Mouse (Mus musculus): ENCODE data around the gene Wdr74. TPM values are rescaled to one million over a fixed set of nuclear protein-coding genes. Genes with fewer than 3 reads are reported as not detected.

Gene Wdr74
- polyA plus RNA-seq, 1 experiment from 2014 or later: 40.0 TPM

DNA sequence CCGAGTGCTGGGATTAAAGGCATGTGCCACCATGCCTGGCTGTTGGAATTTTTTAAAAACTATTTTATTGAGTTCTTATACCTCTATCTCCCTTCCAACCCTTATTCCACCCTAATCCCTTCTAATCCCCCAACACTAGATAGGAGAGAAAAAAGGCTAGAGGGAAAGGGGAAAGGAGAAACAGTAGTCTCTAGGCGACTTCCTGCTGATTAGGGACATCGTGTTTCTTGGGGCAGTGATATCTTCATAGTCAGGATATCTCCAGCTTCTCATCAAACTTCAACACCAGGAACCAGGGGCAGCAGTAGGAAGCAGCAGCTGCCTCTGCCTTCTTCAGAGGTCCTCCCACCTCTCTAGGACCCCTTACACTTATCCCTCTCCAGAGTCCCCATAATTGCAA lies 1.3 kb upstream of the Wdr74 start:
- Histone ChIP-seq H3K27ac (ENCODE audit: low read length) (no peak overlapping the region), H3K27me3 (ENCODE audit: control insufficient read depth, insufficient read depth, low read depth, low read length) (no peaks in the 10 kb centered on the region), H3K4me2 (ENCODE audit: low read depth, low read length) (no peak overlapping the region), H3K9ac (ENCODE audit: low read depth, low read length) (no peak overlapping the region), H3K4me1 (ENCODE audit: control insufficient read depth, low read depth, low read length) (peaks cover 9% of the 10 kb centered on the region), H3K36me3 (ENCODE audit: control insufficient read depth, insufficient read depth) (peaks cover 4% of the 10 kb centered on the region), H3K9me3 (replicated peaks; ENCODE audit: control insufficient read depth, low read length) (no peaks in the 10 kb centered on the region), H3K4me3 (ENCODE audit: low read depth, low read length) (no peak overlapping the region)
- no peak for ATAC-seq (ENCODE audit: low read depth)
- 24% methylated on average over 3 of the region's 3 CpGs for WGBS (ENCODE audit: insufficient replicate concordance)

DNA sequence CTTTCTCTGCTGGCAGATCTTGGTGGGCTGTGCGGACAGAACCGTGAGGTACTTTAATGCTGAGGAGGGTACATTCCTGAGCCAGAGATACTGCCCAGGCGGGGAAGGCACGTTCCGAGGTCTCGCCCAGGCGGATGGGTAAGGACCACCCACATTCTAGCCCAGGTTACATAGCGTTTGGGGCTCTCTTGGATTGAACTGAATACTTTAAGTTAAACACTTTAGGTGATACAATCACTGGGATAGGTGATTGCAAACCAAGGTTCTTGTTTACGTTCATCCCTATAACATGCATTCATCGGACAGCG lies 487 bp downstream of the Wdr74 start:
- peak overlapping the region; percentile 94 for H3K4me2 ChIP-seq (ENCODE audit: low read depth, low read length)
- no peaks in the 10 kb centered on the region for H3K27me3 ChIP-seq (ENCODE audit: control insufficient read depth, insufficient read depth, low read depth, low read length)
- peak overlapping the region; percentile 62 for H3K27ac ChIP-seq (ENCODE audit: low read length)
- peak; percentile 33 for ATAC-seq (ENCODE audit: low read depth)
- H3K4me1 ChIP-seq (ENCODE audit: control insufficient read depth, low read depth, low read length): peaks cover 16% of the 10 kb centered on the region
- H3K9me3 ChIP-seq (replicated peaks; ENCODE audit: control insufficient read depth, low read length): no peaks in the 10 kb centered on the region
- peaks cover 12% of the 10 kb centered on the region for H3K36me3 ChIP-seq (ENCODE audit: control insufficient read depth, insufficient read depth)
- peak overlapping the region; percentile 83 for H3K9ac ChIP-seq (ENCODE audit: low read depth, low read length)
- H3K4me3 ChIP-seq (ENCODE audit: low read depth, low read length): peak overlapping the region; percentile 90
- WGBS (ENCODE audit: insufficient replicate concordance): 2% methylated on average over 11 of the region's 11 CpGs

DNA sequence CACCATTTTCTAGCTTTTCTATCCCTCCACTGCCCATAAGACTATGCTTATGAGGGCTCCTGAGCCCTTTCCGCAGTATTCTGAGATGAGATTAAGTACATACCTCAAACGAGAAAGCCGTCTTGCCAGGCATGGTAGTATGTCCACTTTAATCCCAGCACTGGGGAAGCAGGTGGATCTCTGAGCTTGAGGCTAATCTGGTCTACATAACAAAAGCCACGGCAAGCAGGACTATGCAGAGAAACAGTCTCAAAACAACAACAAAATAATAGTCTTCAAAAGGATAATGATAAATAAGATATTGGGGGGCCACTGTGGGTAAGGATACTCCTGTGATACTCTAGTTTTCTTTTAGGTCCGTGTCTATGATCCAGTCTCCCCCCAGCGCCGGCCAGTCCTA lies 3.3 kb downstream of the Wdr74 start:
- no peak overlapping the region for H3K9ac ChIP-seq (ENCODE audit: low read depth, low read length)
- no peak overlapping the region for H3K4me2 ChIP-seq (ENCODE audit: low read depth, low read length)
- H3K27ac ChIP-seq (ENCODE audit: low read length): no peak overlapping the region
- 83% methylated on average over 7 of the region's 7 CpGs for WGBS (ENCODE audit: insufficient replicate concordance)
- H3K36me3 ChIP-seq (ENCODE audit: control insufficient read depth, insufficient read depth): peaks cover 20% of the 10 kb centered on the region
- H3K4me3 ChIP-seq (ENCODE audit: low read depth, low read length): no peak overlapping the region
- H3K27me3 ChIP-seq (ENCODE audit: control insufficient read depth, insufficient read depth, low read depth, low read length): no peaks in the 10 kb centered on the region
- H3K9me3 ChIP-seq (replicated peaks; ENCODE audit: control insufficient read depth, low read length): no peaks in the 10 kb centered on the region
- H3K4me1 ChIP-seq (ENCODE audit: control insufficient read depth, low read depth, low read length): peaks cover 25% of the 10 kb centered on the region
- ATAC-seq (ENCODE audit: low read depth): no peak

DNA sequence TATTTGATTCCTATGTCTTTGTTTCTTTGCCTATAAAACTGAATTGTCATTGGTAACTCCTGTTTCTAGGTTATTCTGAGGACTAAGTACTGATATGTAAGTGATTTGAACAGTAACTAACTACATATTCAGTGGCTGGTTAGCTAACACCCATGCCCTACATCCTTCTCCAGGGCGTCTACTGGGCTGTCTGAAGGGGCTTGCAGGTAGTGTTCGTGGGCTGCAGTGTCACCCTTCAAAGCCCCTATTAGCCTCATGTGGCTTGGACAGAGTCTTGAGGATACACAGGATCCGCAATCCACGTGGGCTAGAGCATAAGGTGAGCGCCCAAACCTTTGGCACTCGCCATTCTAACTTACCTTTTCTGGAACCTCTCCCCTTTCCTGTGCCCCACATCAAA lies 4.0 kb downstream of the Wdr74 start:
- H3K4me1 ChIP-seq (ENCODE audit: control insufficient read depth, low read depth, low read length): peaks cover 25% of the 10 kb centered on the region
- WGBS (ENCODE audit: insufficient replicate concordance): 76% methylated on average over 6 of the region's 6 CpGs

DNA sequence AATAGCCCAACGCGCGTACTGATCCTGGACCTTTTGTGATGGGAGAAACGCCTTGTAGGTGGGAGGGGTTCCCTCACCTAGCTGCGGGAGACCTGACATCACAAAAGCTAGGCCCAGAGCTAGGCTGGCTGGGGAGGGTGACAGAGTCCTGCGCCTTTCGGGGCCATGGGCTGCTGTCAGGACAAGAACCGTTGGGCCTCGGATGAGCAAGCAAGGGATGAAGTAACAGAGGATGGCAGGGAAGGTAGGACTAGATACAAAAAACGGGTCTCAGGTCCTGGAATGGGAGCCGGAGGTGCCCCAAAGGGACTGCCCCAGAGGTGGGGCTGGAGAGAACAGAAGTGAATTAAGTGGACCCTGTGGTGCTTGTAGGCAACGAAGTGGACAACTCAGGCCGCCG lies 5.0 kb downstream of the Wdr74 start, which contains the start of gene 1700092M07Rik:
Gene 1700092M07Rik, plus strand, starts transcription at position 116 of the 400 bp plus-strand sequence.
- peak within 1 kb of the TSS; percentile 87 for H3K4me3 ChIP-seq (ENCODE audit: low read depth, low read length)
- peak within 1 kb of the TSS; percentile 94 for H3K9ac ChIP-seq (ENCODE audit: low read depth, low read length)
- H3K9me3 ChIP-seq (replicated peaks; ENCODE audit: control insufficient read depth, low read length): no peaks in the 10 kb centered on the region
- H3K4me2 ChIP-seq (ENCODE audit: low read depth, low read length): peak within 1 kb of the TSS; percentile 62
- no peaks in the 10 kb centered on the region for H3K27me3 ChIP-seq (ENCODE audit: control insufficient read depth, insufficient read depth, low read depth, low read length)
- no peak for ATAC-seq (ENCODE audit: low read depth)
- WGBS (ENCODE audit: insufficient replicate concordance): 73% methylated on average over 14 of the region's 14 CpGs
- peaks cover 19% of the 10 kb centered on the region for H3K4me1 ChIP-seq (ENCODE audit: control insufficient read depth, low read depth, low read length)
- H3K27ac ChIP-seq (ENCODE audit: low read length): peak within 1 kb of the TSS; percentile 95
- peaks cover 29% of the 10 kb centered on the region for H3K36me3 ChIP-seq (ENCODE audit: control insufficient read depth, insufficient read depth)

More for the DNA sequence above, 4.0 kb downstream of the Wdr74 start:
- Histone ChIP-seq H3K4me2 (ENCODE audit: low read depth, low read length) (no peak overlapping the region), H3K9me3 (replicated peaks; ENCODE audit: control insufficient read depth, low read length) (no peaks in the 10 kb centered on the region), H3K27me3 (ENCODE audit: control insufficient read depth, insufficient read depth, low read depth, low read length) (no peaks in the 10 kb centered on the region), H3K36me3 (ENCODE audit: control insufficient read depth, insufficient read depth) (peaks cover 23% of the 10 kb centered on the region), H3K9ac (ENCODE audit: low read depth, low read length) (no peak overlapping the region), H3K27ac (ENCODE audit: low read length) (no peak overlapping the region), H3K4me3 (ENCODE audit: low read depth, low read length) (no peak overlapping the region)
- no peak for ATAC-seq (ENCODE audit: low read depth)

DNA sequence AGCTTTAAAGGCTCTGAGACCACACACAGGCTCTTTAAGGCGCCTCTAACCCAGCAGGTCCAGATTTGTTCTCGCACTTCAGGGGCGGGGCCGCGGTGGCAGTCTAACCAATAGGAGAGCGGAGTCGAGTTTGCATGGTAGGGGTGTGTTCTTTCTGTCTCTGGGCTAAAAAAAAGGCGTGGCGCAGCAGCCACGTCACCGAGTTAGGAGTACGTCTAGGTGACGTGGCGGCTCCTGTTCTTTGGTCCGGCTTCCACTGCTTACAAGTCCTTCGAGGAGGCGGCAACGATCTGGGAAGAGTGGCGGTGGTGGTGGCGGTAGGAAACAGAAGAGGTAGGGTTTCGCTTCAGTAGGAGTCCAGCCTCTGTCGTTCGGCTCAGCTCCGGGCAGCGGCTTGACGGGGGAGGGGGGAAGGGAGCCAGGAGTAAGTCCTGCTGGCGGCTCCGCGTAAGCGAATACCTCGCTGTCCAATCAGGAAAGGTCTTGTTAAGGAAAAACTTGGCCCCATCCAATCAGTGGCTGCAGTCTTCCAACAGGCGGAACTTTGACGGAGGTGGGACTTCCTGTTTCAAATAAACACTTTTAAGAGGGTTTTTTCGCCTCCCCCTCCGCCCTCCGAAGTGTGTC lies 5.7 kb downstream of the Wdr74 start, which contains the start of gene Stx5a:
Gene Stx5a, plus strand, starts transcription at position 171 of the 627 bp plus-strand sequence.
- ATAC-seq (ENCODE audit: low read depth): peak; percentile 97
- no peaks in the 10 kb centered on the region for H3K9me3 ChIP-seq (replicated peaks; ENCODE audit: control insufficient read depth, low read length)
- H3K9ac ChIP-seq (ENCODE audit: low read depth, low read length): peak within 1 kb of the TSS; percentile 94
- no peaks in the 10 kb centered on the region for H3K27me3 ChIP-seq (ENCODE audit: control insufficient read depth, insufficient read depth, low read depth, low read length)
- WGBS (ENCODE audit: insufficient replicate concordance): under 1% methylated on average over 36 of the region's 36 CpGs
- H3K36me3 ChIP-seq (ENCODE audit: control insufficient read depth, insufficient read depth): peaks cover 37% of the 10 kb centered on the region
- H3K4me2 ChIP-seq (ENCODE audit: low read depth, low read length): peak within 1 kb of the TSS; percentile 90
- H3K27ac ChIP-seq (ENCODE audit: low read length): peak within 1 kb of the TSS; percentile 95
- peaks cover 16% of the 10 kb centered on the region for H3K4me1 ChIP-seq (ENCODE audit: control insufficient read depth, low read depth, low read length)
- H3K4me3 ChIP-seq (ENCODE audit: low read depth, low read length): peak within 1 kb of the TSS; percentile 87

DNA sequence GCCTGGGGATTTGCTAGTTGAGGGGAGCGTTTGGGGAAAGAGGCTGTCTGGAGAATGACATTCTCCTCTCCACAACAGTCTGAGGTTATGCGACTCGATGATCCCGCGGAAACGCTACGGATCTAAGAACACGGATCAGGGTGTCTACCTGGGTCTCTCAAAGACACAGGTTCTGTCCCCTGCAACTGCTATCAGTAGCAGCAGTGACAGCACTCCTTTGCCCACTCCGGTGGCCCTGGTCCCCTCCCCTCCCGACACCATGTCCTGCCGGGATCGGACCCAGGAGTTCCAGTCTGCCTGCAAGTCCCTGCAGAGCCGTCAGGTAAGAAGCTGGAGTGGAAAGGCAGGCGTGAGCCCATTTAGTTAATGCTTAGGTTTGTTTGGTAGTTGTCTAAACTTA lies 6.5 kb downstream of the Wdr74 start:
- 6% methylated on average over 14 of the region's 14 CpGs for WGBS (ENCODE audit: insufficient replicate concordance)
- peak overlapping the region; percentile 95 for H3K27ac ChIP-seq (ENCODE audit: low read length)
- H3K4me3 ChIP-seq (ENCODE audit: low read depth, low read length): peak overlapping the region; percentile 87
- peak overlapping the region; percentile 94 for H3K9ac ChIP-seq (ENCODE audit: low read depth, low read length)
- H3K36me3 ChIP-seq (ENCODE audit: control insufficient read depth, insufficient read depth): peaks cover 43% of the 10 kb centered on the region
- peaks cover 16% of the 10 kb centered on the region for H3K4me1 ChIP-seq (ENCODE audit: control insufficient read depth, low read depth, low read length)
- ATAC-seq (ENCODE audit: low read depth): no peak
- H3K9me3 ChIP-seq (replicated peaks; ENCODE audit: control insufficient read depth, low read length): no peaks in the 10 kb centered on the region
- peak overlapping the region; percentile 90 for H3K4me2 ChIP-seq (ENCODE audit: low read depth, low read length)
- no peaks in the 10 kb centered on the region for H3K27me3 ChIP-seq (ENCODE audit: control insufficient read depth, insufficient read depth, low read depth, low read length)

DNA sequence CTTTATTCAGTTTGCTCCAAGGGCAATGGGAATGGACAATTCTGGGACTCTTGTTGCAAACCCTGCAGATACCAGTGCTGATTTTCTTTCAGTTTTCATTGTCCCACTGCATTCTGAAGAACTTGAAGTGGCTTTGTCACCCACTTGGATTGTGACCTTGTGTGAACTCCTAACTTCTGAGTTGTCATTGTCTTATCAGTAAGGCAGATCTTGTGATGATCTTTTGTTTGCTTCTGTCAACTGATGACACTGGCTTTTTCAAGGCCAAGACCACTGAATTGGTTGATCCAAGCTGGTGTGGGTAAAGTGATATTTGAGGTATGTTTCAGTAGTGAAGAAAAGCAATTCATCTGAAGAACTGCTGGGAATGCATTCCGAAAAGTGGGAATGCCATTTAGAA lies 9.8 kb downstream of the Wdr74 start:
- no peaks in the 10 kb centered on the region for H3K9me3 ChIP-seq (replicated peaks; ENCODE audit: control insufficient read depth, low read length)
- no peak overlapping the region for H3K4me3 ChIP-seq (ENCODE audit: low read depth, low read length)
- peaks cover 16% of the 10 kb centered on the region for H3K4me1 ChIP-seq (ENCODE audit: control insufficient read depth, low read depth, low read length)
- no peak overlapping the region for H3K4me2 ChIP-seq (ENCODE audit: low read depth, low read length)
- no peak for ATAC-seq (ENCODE audit: low read depth)
- no peak overlapping the region for H3K9ac ChIP-seq (ENCODE audit: low read depth, low read length)
- no peak overlapping the region for H3K27ac ChIP-seq (ENCODE audit: low read length)
- WGBS (ENCODE audit: insufficient replicate concordance): 81% methylated on average over 1 of the region's 1 CpGs
- H3K27me3 ChIP-seq (ENCODE audit: control insufficient read depth, insufficient read depth, low read depth, low read length): no peaks in the 10 kb centered on the region
- H3K36me3 ChIP-seq (ENCODE audit: control insufficient read depth, insufficient read depth): peaks cover 63% of the 10 kb centered on the region

DNA sequence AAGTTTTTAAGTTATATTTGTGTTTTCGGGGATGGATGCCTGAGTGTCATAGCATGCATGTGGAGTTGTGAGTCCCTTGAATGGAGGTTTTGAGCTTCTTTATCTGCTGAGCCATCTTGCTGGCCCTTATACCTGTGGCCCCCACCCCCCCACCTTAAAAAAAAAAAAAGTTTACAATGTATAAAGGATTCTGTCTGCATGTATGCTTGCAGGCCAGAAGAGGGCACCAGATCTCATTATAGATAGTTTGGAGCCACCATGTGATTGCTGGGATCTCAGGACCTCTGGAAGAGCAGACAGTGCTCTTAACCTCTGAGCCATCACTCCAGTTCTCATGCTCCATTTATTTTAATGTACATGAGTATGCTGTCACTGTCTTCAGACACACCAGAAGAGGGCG lies 11.7 kb downstream of the Wdr74 start:
- no peak for ATAC-seq (ENCODE audit: low read depth)
- Histone ChIP-seq H3K36me3 (ENCODE audit: control insufficient read depth, insufficient read depth) (peaks cover 79% of the 10 kb centered on the region), H3K4me2 (ENCODE audit: low read depth, low read length) (no peak overlapping the region), H3K27me3 (ENCODE audit: control insufficient read depth, insufficient read depth, low read depth, low read length) (no peaks in the 10 kb centered on the region), H3K9me3 (replicated peaks; ENCODE audit: control insufficient read depth, low read length) (no peaks in the 10 kb centered on the region), H3K4me1 (ENCODE audit: control insufficient read depth, low read depth, low read length) (peaks cover 9% of the 10 kb centered on the region), H3K27ac (ENCODE audit: low read length) (no peak overlapping the region), H3K4me3 (ENCODE audit: low read depth, low read length) (no peak overlapping the region), H3K9ac (ENCODE audit: low read depth, low read length) (no peak overlapping the region)
- 63% methylated on average over 2 of the region's 2 CpGs for WGBS (ENCODE audit: insufficient replicate concordance)

Measured in liver, embryonic 16.5 days (tissue).